Mouse (Mus musculus) MEL (cell line): Measurements from ENCODE around the gene Akap11. TPM values are rescaled to one million over a fixed set of nuclear protein-coding genes. Genes with fewer than 3 reads are reported as not detected.
"Not testable (repeated sequence)": the region's sequence is repeated elsewhere in the genome, so short reads cannot be mapped to it uniquely, and the experiment has no call there.

Source experiments
- DNase-seq: peaks from one replicate; pipeline ENCODE4 v3.0.0; 2011; ENCODE audit warnings: low read depth, low spot score
- H3K27ac ChIP-seq: 2 replicates; pipeline ENCODE4 v1.5.1; 2012; ENCODE audit warnings: low read depth, mild to moderate bottlenecking, control low read depth, low read length, moderate library complexity; ENCODE audit not compliant: control insufficient read depth
- H3K27me3 ChIP-seq, 2 experiments: fragments of 150-350 bp in 1 of 2; sonication (generic) in 1 of 2; 2 replicates each; pipeline ENCODE4 v1.6.1; 2012; ENCODE audit warnings: low read length in 2 of 2, mild to moderate bottlenecking in 2 of 2, improper control_type of control experiment in 1 of 2, moderate library complexity in 1 of 2; ENCODE audit not compliant: insufficient read depth in 2 of 2, control insufficient read depth in 1 of 2
- H3K36me3 ChIP-seq, 2 experiments: 2 replicates each; pipeline ENCODE4 v1.6.1; 2012 to 2014; ENCODE audit warnings: low read length in 2 of 2, improper control_type of control experiment in 1 of 2, inconsistent platforms in 1 of 2, mild to moderate bottlenecking in 1 of 2; ENCODE audit not compliant: insufficient read depth in 2 of 2, control insufficient read depth in 1 of 2
- H3K4me1 ChIP-seq, 2 experiments: fragments of 150-350 bp in 1 of 2; sonication (generic) in 1 of 2; 2 replicates each; pipeline ENCODE4 v1.6.1; 2012; ENCODE audit warnings: low read length in 2 of 2, improper control_type of control experiment in 1 of 2, mild to moderate bottlenecking in 1 of 2; ENCODE audit not compliant: insufficient read depth in 2 of 2, control insufficient read depth in 1 of 2
- H3K4me3 ChIP-seq, 2 experiments: fragments of 150-350 bp in 1 of 2; sonication (generic) in 1 of 2; 2 replicates each; pipeline ENCODE4 v1.5.1; 2012; ENCODE audit warnings: low read depth in 2 of 2, low read length in 2 of 2, mild to moderate bottlenecking in 2 of 2, moderate library complexity in 2 of 2, control low read depth in 1 of 2, improper control_type of control experiment in 1 of 2; ENCODE audit not compliant: control insufficient read depth in 1 of 2, insufficient read depth in 1 of 2
- H3K79me2 ChIP-seq: 2 replicates; pipeline ENCODE4 v1.6.1; 2012; ENCODE audit warnings: mild to moderate bottlenecking, low read length, moderate library complexity; ENCODE audit not compliant: control insufficient read depth, poor library complexity, insufficient read depth
- H3K9ac ChIP-seq: 2 replicates; pipeline ENCODE4 v1.6.1; 2012; ENCODE audit warnings: low read depth, mild to moderate bottlenecking, control low read depth, low read length, moderate library complexity; ENCODE audit not compliant: control insufficient read depth, poor library complexity, severe bottlenecking
- H3K9me3 ChIP-seq: fragments of 150-350 bp; sonication (generic); replicated peaks from 2 replicates; pipeline ENCODE4 v1.6.1; 2012; ENCODE audit warnings: mild to moderate bottlenecking, low read length, improper control_type of control experiment, moderate library complexity; ENCODE audit not compliant: insufficient read depth
- CHD1 ChIP-seq: IDR thresholded peaks from 2 replicates; pipeline ENCODE4 v1.6.1; 2012; ENCODE audit warnings: low read depth, mild to moderate bottlenecking, inconsistent platforms, low read length, improper control_type of control experiment
- CHD2 ChIP-seq: IDR thresholded peaks from 2 replicates; pipeline ENCODE4 v1.6.1; 2011; ENCODE audit warnings: low read length, improper control_type of control experiment
- CTCF ChIP-seq, 3 experiments: IDR thresholded peaks in 2 of 3; conservative IDR thresholded peaks in 1 of 3; 2 replicates each; pipeline ENCODE4 v1.5.1; 2011 to 2012; ENCODE audit warnings: low read length in 3 of 3, low read depth in 2 of 3, mild to moderate bottlenecking in 2 of 3, improper control_type of control experiment in 1 of 3, inconsistent platforms in 1 of 3, mixed read lengths in 1 of 3, moderate library complexity in 1 of 3; ENCODE audit not compliant: control insufficient read depth in 1 of 3, insufficient read depth in 1 of 3, poor library complexity in 1 of 3, severe bottlenecking in 1 of 3
- GABPA ChIP-seq: IDR thresholded peaks from 2 replicates; pipeline ENCODE4 v1.6.1; 2012; ENCODE audit warnings: low read depth, mild to moderate bottlenecking, inconsistent platforms, low read length, improper control_type of control experiment, moderate library complexity
- HCFC1 ChIP-seq: IDR thresholded peaks from 2 replicates; pipeline ENCODE4 v1.6.1; 2012; ENCODE audit warnings: low read depth, mild to moderate bottlenecking, inconsistent platforms, low read length, improper control_type of control experiment, moderate library complexity
- JUND ChIP-seq: IDR thresholded peaks from 2 replicates; pipeline ENCODE4 v1.6.1; 2011; ENCODE audit warnings: low read depth, mild to moderate bottlenecking, improper control_type of control experiment, low read length
- KAT2A ChIP-seq: conservative IDR thresholded peaks from 2 replicates; pipeline ENCODE4 v1.6.1; 2012; ENCODE audit warnings: low read depth, low read length, improper control_type of control experiment, inconsistent platforms
- MAFK ChIP-seq: IDR thresholded peaks from 2 replicates; pipeline ENCODE4 v1.6.1; 2011; ENCODE audit warnings: low read depth, mild to moderate bottlenecking, low read length, improper control_type of control experiment, borderline replicate concordance
- MEF2A ChIP-seq: IDR thresholded peaks from 2 replicates; pipeline ENCODE4 v1.6.1; 2014; ENCODE audit warnings: low read depth, mild to moderate bottlenecking, inconsistent platforms, low read length, improper control_type of control experiment; ENCODE audit not compliant: poor library complexity, insufficient replicate concordance, severe bottlenecking; ENCODE audit errors: extremely low read depth
- MXI1 ChIP-seq: IDR thresholded peaks from 2 replicates; pipeline ENCODE4 v1.6.1; 2011; ENCODE audit warnings: mild to moderate bottlenecking, low read depth, low read length, improper control_type of control experiment
- MYB ChIP-seq: IDR thresholded peaks from 2 replicates; pipeline ENCODE4 v1.6.1; 2011; ENCODE audit warnings: mild to moderate bottlenecking, low read depth, low read length, improper control_type of control experiment
- MYC ChIP-seq: IDR thresholded peaks from 2 replicates; pipeline ENCODE4 v1.6.1; 2011; ENCODE audit warnings: low read depth, mild to moderate bottlenecking, low read length, improper control_type of control experiment, moderate library complexity
- NELFE ChIP-seq: IDR thresholded peaks from 2 replicates; pipeline ENCODE4 v1.6.1; 2011; ENCODE audit warnings: low read depth, low read length, improper control_type of control experiment
- NRF1 ChIP-seq: IDR thresholded peaks from 2 replicates; pipeline ENCODE4 v1.6.1; 2014; ENCODE audit warnings: low read depth, mild to moderate bottlenecking, inconsistent platforms, low read length, improper control_type of control experiment, moderate library complexity; ENCODE audit not compliant: poor library complexity, insufficient read depth, severe bottlenecking
- POLR2A ChIP-seq, 2 experiments: IDR thresholded peaks; 2 replicates each; pipeline ENCODE4 v1.6.1; 2011 to 2012; ENCODE audit warnings: low read length in 2 of 2, mild to moderate bottlenecking in 2 of 2, control low read depth in 1 of 2, improper control_type of control experiment in 1 of 2, low read depth in 1 of 2, moderate library complexity in 1 of 2; ENCODE audit not compliant: control insufficient read depth in 1 of 2, insufficient read depth in 1 of 2, poor library complexity in 1 of 2
- RAD21 ChIP-seq: IDR thresholded peaks from 2 replicates; pipeline ENCODE4 v1.6.1; 2011; ENCODE audit warnings: mild to moderate bottlenecking, low read depth, low read length, improper control_type of control experiment
- RCOR1 ChIP-seq: IDR thresholded peaks from 2 replicates; pipeline ENCODE4 v1.6.1; 2012; ENCODE audit warnings: low read depth, mild to moderate bottlenecking, inconsistent platforms, low read length, improper control_type of control experiment
- SIN3A ChIP-seq: IDR thresholded peaks from 2 replicates; pipeline ENCODE4 v1.6.1; 2012; ENCODE audit warnings: low read length, improper control_type of control experiment, inconsistent platforms
- UBTF ChIP-seq: IDR thresholded peaks from 2 replicates; pipeline ENCODE4 v1.6.1; 2012; ENCODE audit warnings: low read depth, mild to moderate bottlenecking, inconsistent platforms, low read length, improper control_type of control experiment, moderate library complexity, borderline replicate concordance; ENCODE audit not compliant: insufficient read depth
- USF2 ChIP-seq, 2 experiments: IDR thresholded peaks; 2 replicates each; pipeline ENCODE4 v1.6.1; 2011 to 2012; ENCODE audit warnings: improper control_type of control experiment in 2 of 2, low read length in 2 of 2, borderline replicate concordance in 1 of 2, inconsistent platforms in 1 of 2, low read depth in 1 of 2, mild to moderate bottlenecking in 1 of 2; ENCODE audit not compliant: insufficient read depth in 1 of 2
- ZMIZ1 ChIP-seq: IDR thresholded peaks from 2 replicates; pipeline ENCODE4 v1.6.1; 2012; ENCODE audit warnings: low read depth, mild to moderate bottlenecking, inconsistent platforms, low read length, improper control_type of control experiment, moderate library complexity
- ZNF384 ChIP-seq: IDR thresholded peaks from 2 replicates; pipeline ENCODE4 v1.6.1; 2012; ENCODE audit warnings: low read depth, mild to moderate bottlenecking, inconsistent platforms, low read length, improper control_type of control experiment
- polyA plus RNA-seq, 2 experiments: library from polyadenylated mRNA; stranded (reverse) in 1 of 2; unstranded in 1 of 2; fragments of >175 nt in 1 of 2; fragments of >200 nt in 1 of 2; gene quantifications; 2 replicates each; pipeline versions ENCODE4 v1.2.1 to v1.2.4; 2012; ENCODE audit warnings: low replicate concordance in 2 of 2, low read depth in 1 of 2; ENCODE audit not compliant: insufficient read length in 2 of 2, insufficient read depth in 1 of 2, missing spikeins in 1 of 2
- total RNA-seq: library from RNA; depleted of rRNA; stranded (reverse); fragments of 300-350 nt; gene quantifications from 2 replicates; pipeline ENCODE4 v1.2.3, GENCODE M21; 2012

Gene Akap11
- total and polyA plus RNA-seq, 3 experiments = 13.0 to 25.4 (median 17.1) TPM

- Histone ChIP-seq H3K79me2 (no peaks in the 10 kb centered on the region), H3K9ac (no peak overlapping the region), H3K36me3 (no peaks in the 10 kb centered on the region), H3K9me3 (no peaks in the 10 kb centered on the region), H3K4me3 (no peak overlapping the region), H3K27me3 (peaks cover 0 to 6% of the 10 kb centered on the region in 2 experiments; a peak in 2 of 4 replicates), H3K27ac (no peak overlapping the region), H3K4me1 (peaks cover 0 to 2% of the 10 kb centered on the region in 2 experiments; a peak in 1 of 4 replicates)
- no peak for TF ChIP-seq MAFK
- TF ChIP-seq USF2 (IDR thresholded peaks at IDR 0.05; ENCODE audit: borderline replicate concordance in 1 of 2, insufficient read depth in 1 of 2, low read depth in 1 of 2, low read length in 2 of 2) = no peak
- no peak for TF ChIP-seq CTCF (IDR thresholded peaks at IDR 0.05 in 2 of 3, conservative IDR thresholded peaks at IDR 0.05 in 1 of 3; ENCODE audit: control insufficient read depth in 1 of 3, insufficient read depth in 1 of 3, low read depth in 2 of 3, low read length in 3 of 3, poor library complexity in 1 of 3, severe bottlenecking in 1 of 3)
- TF ChIP-seq MYC = no peak
- no peak for TF ChIP-seq UBTF
- no peak for TF ChIP-seq GABPA
- no peak for TF ChIP-seq NELFE
- TF ChIP-seq NRF1 = no peak
- TF ChIP-seq SIN3A = no peak
- no peak for TF ChIP-seq MYB
- TF ChIP-seq MEF2A = no peak
- no peak for TF ChIP-seq ZMIZ1
- DNase-seq = no peak
These were observed 25.5 kb upstream of the Akap11 start for GRCm38 (mm10) chr14:78562121-78562520.

GRCm38 (mm10) chr14:78559042-78559441 lies 22.4 kb upstream of the Akap11 start:
- Histone ChIP-seq H3K27me3 (peaks cover 0 to 6% of the 10 kb centered on the region in 2 experiments; a peak in 2 of 4 replicates), H3K27ac (no peak overlapping the region), H3K4me1 (peaks cover 0 to 2% of the 10 kb centered on the region in 2 experiments; a peak in 1 of 4 replicates), H3K9ac (no peak overlapping the region), H3K9me3 (no peaks in the 10 kb centered on the region), H3K4me3 (no peak overlapping the region), H3K79me2 (no peaks in the 10 kb centered on the region)
- TF ChIP-seq POLR2A (IDR thresholded peaks at IDR 0.05; ENCODE audit: control insufficient read depth in 1 of 2, insufficient read depth in 1 of 2, low read depth in 1 of 2, low read length in 2 of 2, poor library complexity in 1 of 2) = no peak
- no peak for TF ChIP-seq MEF2A
- no peak for TF ChIP-seq ZMIZ1
- no peak for TF ChIP-seq MAFK
- TF ChIP-seq HCFC1 = no peak
- TF ChIP-seq RAD21 = no peak
- no peak for TF ChIP-seq ZNF384
- TF ChIP-seq CHD2 = no peak
- no peak for TF ChIP-seq NELFE
- TF ChIP-seq MXI1 = no peak
- TF ChIP-seq KAT2A = no peak
- no peak for TF ChIP-seq CHD1
- TF ChIP-seq JUND = no peak
- no peak for TF ChIP-seq RCOR1
- TF ChIP-seq MYC = no peak
- no peak for TF ChIP-seq SIN3A
- TF ChIP-seq, all 39 proteins: peak for 0
- no peak for DNase-seq
- H3K36me3 ChIP-seq = no peaks in the 10 kb centered on the region

- H3K27ac ChIP-seq, H3K4me3 ChIP-seq, H3K9me3 ChIP-seq, H3K9ac ChIP-seq, H3K4me1 ChIP-seq, H3K27me3 ChIP-seq, H3K79me2 ChIP-seq, H3K36me3 ChIP-seq, DNase-seq: not testable (repeated sequence)
These were observed 18.2 kb upstream of the Akap11 start for GRCm38 (mm10) chr14:78554830-78555229.
